Mouse (Mus musculus) cerebellum, adult 2 months (tissue): ENCODE measurements at regions not wholly inside any gene's neighbourhood (a gene's known extent, or its start where the extent isn't known, plus 50 kb on each side); places are given as distances from the start of the nearest gene placed in this dataset.

Experiments used
- CTCF ChIP-seq: fragments of 200-500 bp; IDR thresholded peaks from 2 replicates; pipeline ENCODE4 v1.5.1; 2011; ENCODE audit warnings: low read depth, mild to moderate bottlenecking, control low read depth, low read length, moderate library complexity, borderline replicate concordance; ENCODE audit not compliant: insufficient read depth
- POLR2A ChIP-seq: fragments of 200-500 bp; IDR thresholded peaks from 2 replicates; pipeline ENCODE4 v1.6.1; 2011; ENCODE audit warnings: low read length, control low read depth, borderline replicate concordance; ENCODE audit not compliant: insufficient read depth

- TF ChIP-seq CTCF = no peak
- no peak for TF ChIP-seq POLR2A
Measured at GRCm38 (mm10) chr17:87200134-87200533, 65.6 kb downstream of the Mcfd2 start.
